Mouse (Mus musculus) hindbrain, embryonic 13.5 days (tissue): ENCODE results near the gene Cpt1b. TPM values are rescaled to one million over a fixed set of nuclear protein-coding genes. Genes with fewer than 3 reads are reported as not detected.
A peak's percentile ranks its signal among the peaks of the same experiment; 100 is the strongest.
"Not testable (repeated sequence)": the region's sequence is repeated elsewhere in the genome, so short reads cannot be mapped to it uniquely, and the experiment has no call there.

ENCODE experiments used
- ATAC-seq: fragments of 200-750 bp; cut with Nextera tagmentation; 2 replicates; pipeline ENCODE4 v1.8.0; 2017; ENCODE audit warnings: moderate TSS enrichment; ENCODE audit not compliant: low FRiP score
- H3K27ac ChIP-seq: fragments of 300-500 bp; sonication (generic); 2 replicates; pipeline ENCODE4 v1.5.1; 2015; ENCODE audit warnings: inconsistent platforms, mild to moderate bottlenecking, moderate library complexity
- H3K27me3 ChIP-seq: fragments of 300-500 bp; sonication (generic); 2 replicates; pipeline ENCODE4 v1.6.1; 2015; ENCODE audit warnings: mild to moderate bottlenecking, inconsistent platforms
- H3K36me3 ChIP-seq: fragments of 300-500 bp; sonication (generic); 2 replicates; pipeline ENCODE4 v1.6.1; 2015; ENCODE audit warnings: mild to moderate bottlenecking, inconsistent platforms
- H3K4me1 ChIP-seq: fragments of 300-500 bp; sonication (generic); replicated peaks from 2 replicates; pipeline ENCODE4 v1.6.1; 2015; ENCODE audit warnings: inconsistent platforms
- H3K4me2 ChIP-seq: fragments of 300-500 bp; sonication (generic); 2 replicates; pipeline ENCODE4 v1.6.1; 2015; ENCODE audit warnings: inconsistent platforms, mild to moderate bottlenecking, moderate library complexity
- H3K4me3 ChIP-seq: fragments of 300-500 bp; sonication (generic); 2 replicates; pipeline ENCODE4 v1.5.1; 2015; ENCODE audit warnings: mild to moderate bottlenecking, inconsistent platforms
- H3K9ac ChIP-seq: fragments of 300-500 bp; sonication (generic); 2 replicates; pipeline ENCODE4 v1.6.1; 2015; ENCODE audit warnings: mild to moderate bottlenecking, inconsistent platforms
- H3K9me3 ChIP-seq: fragments of 300-500 bp; sonication (generic); 2 replicates; pipeline ENCODE4 v1.6.1; 2016; ENCODE audit warnings: inconsistent platforms
- WGBS: fragments of 180-500 bp; shearing (Covaris S2); methylation state at CpG from one replicate; pipeline ENCODE4 v1.1.7; 2015; 5-methylcytosine and 5-hydroxymethylcytosine counted together
- polyA plus RNA-seq: library from polyadenylated mRNA; unstranded; fragments of >200 nt; fragmentation: Nextera tagmentation; extraction: Ambion mirVana; gene quantifications from 2 replicates; pipeline ENCODE4 v1.2.1, GENCODE M21; 2015

Cpt1b gene
- polyA plus RNA-seq, 1 experiment from 2014 or later: 0.99 TPM

DNA sequence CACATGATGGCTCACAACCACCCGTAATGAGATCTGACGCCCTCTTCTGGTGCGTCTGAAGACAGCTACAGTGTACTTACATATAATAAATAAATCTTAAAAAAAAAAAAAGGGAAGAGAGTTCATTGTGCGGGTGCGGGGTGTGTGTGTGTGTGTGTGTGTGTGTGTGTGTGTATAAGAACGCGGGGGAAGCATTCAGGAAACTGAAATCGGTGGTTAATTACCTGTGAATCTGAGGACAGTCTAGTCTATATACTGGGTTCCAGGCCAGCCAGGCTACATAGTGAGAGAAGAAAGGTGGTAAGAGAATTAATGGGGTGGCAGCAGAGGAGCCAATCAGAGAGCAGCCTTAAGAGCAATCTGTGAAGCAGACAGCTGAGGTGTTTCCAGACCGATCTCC, 5.1 kb upstream of the Cpt1b start:
- 79% methylated on average over 9 of the region's 9 CpGs for WGBS
- H3K27me3 ChIP-seq, H3K9ac ChIP-seq, H3K4me3 ChIP-seq, H3K27ac ChIP-seq, H3K9me3 ChIP-seq, ATAC-seq: not testable (repeated sequence)
- H3K4me1 ChIP-seq: peaks cover 28% of the 10 kb centered on the region
- H3K4me2 ChIP-seq: peak overlapping the region; percentile 90
- peaks cover 22% of the 10 kb centered on the region for H3K36me3 ChIP-seq

GRCm38 (mm10) chr15:89430341-89430740, 4.7 kb upstream of the Cpt1b start:
- Histone ChIP-seq H3K9me3 (no peaks in the 10 kb centered on the region), H3K36me3 (peaks cover 25% of the 10 kb centered on the region), H3K4me1 (peaks cover 28% of the 10 kb centered on the region), H3K27ac (peak overlapping the region; percentile 98), H3K9ac (peak overlapping the region; percentile 84), H3K4me3 (peak overlapping the region; percentile 78), H3K27me3 (no peaks in the 10 kb centered on the region), H3K4me2 (peak overlapping the region; percentile 90)
- 49% methylated on average over 6 of the region's 6 CpGs for WGBS
- ATAC-seq: no peak

- no peaks in the 10 kb centered on the region for H3K27me3 ChIP-seq
- H3K4me3 ChIP-seq: peak within 1 kb of the TSS; percentile 78
- peak; percentile 95 for ATAC-seq
- H3K9ac ChIP-seq: peak within 1 kb of the TSS; percentile 84
- H3K4me2 ChIP-seq: peak within 1 kb of the TSS; percentile 90
- peak within 1 kb of the TSS; percentile 98 for H3K27ac ChIP-seq
- under 1% methylated on average over 70 of the region's 70 CpGs for WGBS
- peaks cover 28% of the 10 kb centered on the region for H3K4me1 ChIP-seq
- H3K36me3 ChIP-seq: peaks cover 26% of the 10 kb centered on the region
- no peaks in the 10 kb centered on the region for H3K9me3 ChIP-seq
These were observed 3.9 kb upstream of the Cpt1b start, which contains the start of the genes C730034F03Rik, Gm44502 and Chkb for GRCm38 (mm10) chr15:89429352-89430221. Gene C730034F03Rik (plus strand): TSS chr15:89429589. Gene Gm44502 (minus strand): TSS chr15:89429696. Gene Chkb (minus strand): TSS chr15:89429908.

- Histone ChIP-seq H3K9me3 (no peaks in the 10 kb centered on the region), H3K36me3 (peaks cover 33% of the 10 kb centered on the region), H3K9ac (peak overlapping the region; percentile 84), H3K4me3 (peak overlapping the region; percentile 78), H3K27ac (peak overlapping the region; percentile 98), H3K4me2 (peak overlapping the region; percentile 90), H3K27me3 (no peaks in the 10 kb centered on the region), H3K4me1 (peaks cover 28% of the 10 kb centered on the region)
- peak; percentile 57 for ATAC-seq
- 4% methylated on average over 22 of the region's 22 CpGs for WGBS
These were observed 3.2 kb upstream of the Cpt1b start for GRCm38 (mm10) chr15:89428821-89429351.

- Histone ChIP-seq H3K4me1 (peaks cover 28% of the 10 kb centered on the region), H3K27me3 (no peaks in the 10 kb centered on the region), H3K4me3 (peak overlapping the region; percentile 78), H3K9ac (peak overlapping the region; percentile 84), H3K4me2 (peak overlapping the region; percentile 90), H3K36me3 (peaks cover 39% of the 10 kb centered on the region), H3K9me3 (no peaks in the 10 kb centered on the region), H3K27ac (0 out of 2 replicates have a peak overlapping the region, but pooled peaks have one; percentile 98)
- WGBS: 87% methylated on average over 19 of the region's 19 CpGs
- ATAC-seq: no peak
These were observed 2.6 kb upstream of the Cpt1b start for GRCm38 (mm10) chr15:89428136-89428790.

DNA sequence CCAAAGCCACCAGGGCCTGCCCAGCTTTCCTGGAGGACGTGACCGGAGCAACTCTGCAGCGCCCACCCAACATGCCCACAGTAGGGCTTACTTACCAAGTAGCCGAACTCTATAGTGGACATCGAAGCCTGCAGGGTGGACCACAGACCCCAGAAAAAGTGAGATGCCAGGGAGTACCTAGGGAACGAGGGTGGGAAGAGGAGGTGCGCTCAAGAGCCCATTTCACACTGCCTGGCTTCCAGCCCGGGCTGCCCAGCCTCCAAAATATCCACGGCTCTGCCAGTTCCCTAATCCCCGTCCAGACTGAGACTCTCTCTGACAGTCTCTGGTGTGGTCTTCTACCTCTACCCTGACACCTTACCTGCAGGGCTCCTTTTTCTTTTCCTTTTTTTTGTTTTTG, 1.1 kb upstream of the Cpt1b start:
- H3K27me3 ChIP-seq: no peaks in the 10 kb centered on the region
- no peak overlapping the region for H3K4me2 ChIP-seq
- H3K36me3 ChIP-seq: peaks cover 51% of the 10 kb centered on the region
- H3K27ac ChIP-seq: no peak overlapping the region
- no peak for ATAC-seq
- H3K4me1 ChIP-seq: peaks cover 28% of the 10 kb centered on the region
- WGBS: 94% methylated on average over 10 of the region's 10 CpGs
- H3K4me3 ChIP-seq: no peak overlapping the region
- no peaks in the 10 kb centered on the region for H3K9me3 ChIP-seq
- no peak overlapping the region for H3K9ac ChIP-seq

DNA sequence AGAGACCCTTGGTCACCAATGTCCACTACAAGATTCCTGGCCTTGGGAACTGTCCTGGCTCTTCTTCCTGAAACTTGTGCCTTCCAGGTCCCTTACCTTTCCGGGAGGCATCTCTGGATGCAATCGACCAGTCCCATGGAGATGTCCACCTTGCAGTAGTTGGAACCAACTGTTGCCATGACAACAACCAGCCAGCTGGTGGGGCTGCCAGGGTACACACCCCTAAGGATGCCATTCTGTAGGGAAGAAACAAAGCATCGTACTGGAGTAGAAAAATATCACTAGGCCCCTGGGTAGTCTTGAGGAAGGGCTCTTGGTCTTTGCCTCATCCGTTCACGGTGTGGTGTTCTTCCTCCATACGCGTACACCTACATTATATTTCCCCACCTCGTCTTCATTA, 1.0 kb downstream of the Cpt1b start:
- Histone ChIP-seq H3K4me3 (no peak overlapping the region), H3K4me1 (peaks cover 14% of the 10 kb centered on the region), H3K27ac (no peak overlapping the region), H3K4me2 (no peak overlapping the region), H3K36me3 (peaks cover 69% of the 10 kb centered on the region), H3K27me3 (no peaks in the 10 kb centered on the region), H3K9ac (no peak overlapping the region), H3K9me3 (no peaks in the 10 kb centered on the region)
- ATAC-seq: no peak
- 90% methylated on average over 8 of the region's 8 CpGs for WGBS

DNA sequence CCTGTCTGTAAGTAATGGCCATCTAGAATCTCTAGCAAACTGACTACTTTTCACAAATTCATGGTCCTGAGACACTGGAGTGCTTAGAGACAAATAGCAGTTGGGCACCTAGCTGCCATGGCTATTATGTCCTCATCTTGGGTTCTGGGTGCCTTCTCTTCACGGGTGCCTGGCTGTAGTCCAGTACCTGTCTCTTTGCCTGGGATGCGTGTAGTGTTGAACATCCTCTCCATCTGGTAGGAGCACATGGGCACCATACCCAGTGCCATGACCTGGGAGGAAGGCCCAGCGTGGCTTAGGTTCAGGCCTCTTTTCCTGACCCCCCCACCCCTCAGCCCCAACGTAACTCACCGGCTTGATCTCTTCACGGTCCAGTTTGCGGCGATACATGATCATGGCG, 3.7 kb downstream of the Cpt1b start:
- no peaks in the 10 kb centered on the region for H3K4me1 ChIP-seq
- no peak overlapping the region for H3K4me2 ChIP-seq
- 92% methylated on average over 9 of the region's 9 CpGs for WGBS
- H3K9me3 ChIP-seq: no peaks in the 10 kb centered on the region
- no peak overlapping the region for H3K27ac ChIP-seq
- no peak for ATAC-seq
- H3K4me3 ChIP-seq: no peak overlapping the region
- no peak overlapping the region for H3K9ac ChIP-seq
- peaks cover 86% of the 10 kb centered on the region for H3K36me3 ChIP-seq
- no peaks in the 10 kb centered on the region for H3K27me3 ChIP-seq

- Histone ChIP-seq H3K27ac (no peak overlapping the region), H3K27me3 (no peaks in the 10 kb centered on the region), H3K4me2 (no peak overlapping the region), H3K36me3 (peaks cover 43% of the 10 kb centered on the region), H3K9ac (no peak overlapping the region), H3K9me3 (no peaks in the 10 kb centered on the region), H3K4me1 (no peaks in the 10 kb centered on the region), H3K4me3 (no peak overlapping the region)
- ATAC-seq: no peak
- WGBS: 94% methylated on average over 8 of the region's 8 CpGs
These were observed 10.4 kb downstream of the Cpt1b start for GRCm38 (mm10) chr15:89415282-89415681.

GRCm38 (mm10) chr15:89410118-89410517, 15.5 kb downstream of the Cpt1b start, which contains the start of gene Syce3:
Gene Syce3 (minus strand): TSS chr15:89410503.
- Histone ChIP-seq H3K27ac (no peak within 1 kb of the TSS), H3K4me3 (no peak within 1 kb of the TSS), H3K36me3 (no peaks in the 10 kb centered on the region), H3K9ac (no peak within 1 kb of the TSS), H3K4me2 (no peak within 1 kb of the TSS), H3K9me3 (peaks cover 13% of the 10 kb centered on the region), H3K4me1 (no peaks in the 10 kb centered on the region), H3K27me3 (no peaks in the 10 kb centered on the region)
- 88% methylated on average over 22 of the region's 24 CpGs for WGBS
- no peak for ATAC-seq

- no peak overlapping the region for H3K27ac ChIP-seq
- H3K4me2 ChIP-seq: no peak overlapping the region
- H3K9me3 ChIP-seq: peaks cover 13% of the 10 kb centered on the region
- no peaks in the 10 kb centered on the region for H3K4me1 ChIP-seq
- no peak for ATAC-seq
- H3K36me3 ChIP-seq: no peaks in the 10 kb centered on the region
- no peak overlapping the region for H3K4me3 ChIP-seq
- no peaks in the 10 kb centered on the region for H3K27me3 ChIP-seq
- H3K9ac ChIP-seq: no peak overlapping the region
These were observed 19.0 kb downstream of the Cpt1b start for GRCm38 (mm10) chr15:89406691-89407090.

DNA sequence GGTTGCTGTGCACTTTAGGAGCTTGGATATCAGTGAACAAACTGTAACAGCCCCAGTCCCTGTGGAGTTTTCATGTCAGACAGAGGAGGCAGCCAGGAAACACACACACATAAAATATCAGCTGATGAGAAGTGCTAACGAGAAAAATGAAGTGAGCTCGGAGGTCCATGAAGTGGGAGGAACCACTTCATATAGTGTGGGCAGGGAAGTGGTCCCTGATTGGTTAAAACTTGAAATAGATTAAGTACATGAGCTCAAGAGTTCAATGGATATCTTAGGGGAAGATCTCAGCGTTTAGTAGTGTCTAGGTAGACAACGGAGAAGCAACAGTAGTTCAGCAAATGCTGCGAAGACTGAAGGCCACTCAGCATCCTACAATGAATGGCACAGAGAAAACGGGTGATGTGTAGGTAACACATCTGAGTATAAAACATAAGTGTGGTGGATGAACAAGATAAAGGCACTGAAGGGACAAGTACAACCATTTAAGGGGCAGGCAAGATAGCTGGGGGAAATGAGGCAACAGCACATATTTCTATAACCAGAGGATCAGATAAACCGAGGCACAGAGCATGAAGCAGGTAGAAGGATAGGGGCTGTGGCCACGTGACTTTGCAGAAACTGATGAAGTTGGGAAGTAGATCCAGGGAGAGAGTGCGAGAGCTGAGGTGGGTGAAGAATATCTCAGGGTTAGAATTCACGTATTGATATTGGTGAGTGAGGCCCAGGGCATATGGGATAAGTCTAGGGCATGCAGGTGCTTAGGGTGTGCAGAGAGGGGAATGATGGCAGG, 20.6 kb downstream of the Cpt1b start:
- Histone ChIP-seq H3K4me1 (no peaks in the 10 kb centered on the region), H3K27ac (no peak overlapping the region), H3K4me3 (no peak overlapping the region), H3K9me3 (peaks cover 13% of the 10 kb centered on the region), H3K36me3 (no peaks in the 10 kb centered on the region), H3K4me2 (no peak overlapping the region), H3K9ac (no peak overlapping the region), H3K27me3 (no peaks in the 10 kb centered on the region)
- 88% methylated on average over 10 of the region's 10 CpGs for WGBS
- ATAC-seq: no peak
